Mouse (Mus musculus) megakaryocyte, adult 5-6 weeks (primary cell): ENCODE measurements around the gene Cd22. TPM values are rescaled to one million over a fixed set of nuclear protein-coding genes. Genes with fewer than 3 reads are reported as not detected.
"Not testable (repeated sequence)": the region's sequence is repeated elsewhere in the genome, so short reads cannot be mapped to it uniquely, and the experiment has no call there.

ENCODE experiments used
- ATAC-seq: 2 replicates; pipeline ENCODE4 v1.8.0; 2016; ENCODE audit warnings: mild to moderate bottlenecking, inconsistent platforms; ENCODE audit not compliant: poor library complexity, severe bottlenecking
- total RNA-seq, 2 experiments: library from RNA; stranded (forward) in 1 of 2; stranded (reverse) in 1 of 2; fragments of 153-499, 151-499 nt in 1 of 2; fragments of 221-1000, 200-1000 nt in 1 of 2; gene quantifications; 2 replicates each; pipeline versions ENCODE4 v1.2.3 to v1.2.4; 2015 to 2017

Cd22 gene
- total RNA-seq (2015) (1.9 and 2.7 TPM in 2 replicates), total RNA-seq (2017) (10.5 and 10.8 TPM in 2 replicates)

- ATAC-seq = no peak
These were observed at the start of gene Cd22 for GRCm38 (mm10) chr7:30880176-30880575. Gene Cd22 (minus strand): TSS chr7:30880342.

- ATAC-seq = not testable (repeated sequence)
These were observed 44.4 kb upstream of the Cd22 start, which contains the start of gene Hamp2 for GRCm38 (mm10) chr7:30924581-30924980. Gene Hamp2 (minus strand): TSS chr7:30924681.

- ATAC-seq = no peak
These were observed 43.9 kb upstream of the Cd22 start for GRCm38 (mm10) chr7:30924071-30924470.

DNA sequence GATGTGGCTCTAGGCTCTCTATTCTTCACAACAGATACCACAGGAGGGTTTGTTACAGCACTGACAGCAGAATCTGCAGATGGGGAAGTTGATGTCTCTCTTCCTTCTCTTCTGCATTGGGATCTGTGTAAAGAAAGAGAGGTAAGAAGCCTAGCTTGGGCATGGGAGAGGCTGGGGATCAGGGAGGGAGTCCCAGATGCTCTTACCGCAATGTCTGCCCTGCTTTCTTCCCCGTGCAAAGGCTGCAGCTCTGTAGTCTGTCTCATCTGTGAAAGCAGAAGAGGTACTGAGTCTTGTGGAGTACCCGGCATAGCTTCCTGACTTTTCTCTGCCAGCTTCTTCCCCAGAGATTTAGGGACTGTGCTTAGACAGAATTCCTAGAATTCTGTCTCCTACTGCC is 42.3 kb upstream of the Cd22 start:
- ATAC-seq = peak; percentile 51

DNA sequence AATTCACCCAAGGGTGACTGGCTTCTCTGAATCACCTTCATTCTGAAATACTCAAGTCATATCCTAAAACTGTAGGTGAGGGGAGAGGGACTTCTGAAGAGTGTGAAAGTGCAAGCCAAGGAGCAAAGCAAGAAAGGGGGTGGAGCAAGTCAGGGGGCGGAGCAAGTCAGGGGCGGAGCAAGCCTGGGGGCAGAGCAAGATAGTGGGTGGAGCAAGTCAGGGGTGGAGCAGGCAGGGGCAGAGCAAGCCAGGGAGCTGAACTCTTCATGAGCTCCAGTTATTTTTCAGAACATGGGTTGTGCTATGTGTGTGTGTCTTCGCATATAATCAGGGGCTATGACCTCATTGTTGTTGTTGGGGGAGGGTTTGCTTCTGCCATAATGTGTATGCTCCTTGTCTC is 40.1 kb upstream of the Cd22 start:
- peak; percentile 72 for ATAC-seq

GRCm38 (mm10) chr7:30917219-30917618 is 37.1 kb upstream of the Cd22 start:
- ATAC-seq = peak; percentile 73

GRCm38 (mm10) chr7:30916713-30917112 is 36.6 kb upstream of the Cd22 start:
- ATAC-seq = no peak

- no peak for ATAC-seq
These were observed 34.6 kb upstream of the Cd22 start, which contains the start of gene Mag for GRCm38 (mm10) chr7:30914732-30915131. Gene Mag (minus strand): TSS chr7:30914873.

GRCm38 (mm10) chr7:30909773-30910172 is 29.6 kb upstream of the Cd22 start:
- peak; percentile 12; the same call in 1 of the 2 replicates for ATAC-seq

DNA sequence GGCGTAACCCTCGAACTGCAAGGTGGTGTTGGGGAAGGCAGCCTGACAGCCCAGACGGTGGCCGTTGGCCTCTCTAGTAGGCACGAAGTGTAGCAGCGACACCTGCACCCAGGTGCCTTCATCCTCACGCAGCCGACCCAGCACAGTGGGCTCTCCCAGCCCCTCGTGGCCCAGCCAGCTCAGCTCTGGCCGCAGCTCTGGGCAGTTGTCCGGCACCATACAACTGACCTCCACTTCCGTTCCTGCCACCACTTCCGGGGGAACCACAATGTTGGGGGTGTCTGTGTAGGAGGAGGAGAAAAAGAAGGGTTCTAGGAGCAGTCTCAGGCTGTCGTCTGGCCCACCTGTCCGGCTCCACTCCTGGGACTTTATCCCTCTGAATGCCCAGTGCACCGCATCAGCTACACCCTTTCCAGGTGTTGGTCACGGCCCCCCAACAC is 28.9 kb upstream of the Cd22 start:
- ATAC-seq = peak; percentile 73

DNA sequence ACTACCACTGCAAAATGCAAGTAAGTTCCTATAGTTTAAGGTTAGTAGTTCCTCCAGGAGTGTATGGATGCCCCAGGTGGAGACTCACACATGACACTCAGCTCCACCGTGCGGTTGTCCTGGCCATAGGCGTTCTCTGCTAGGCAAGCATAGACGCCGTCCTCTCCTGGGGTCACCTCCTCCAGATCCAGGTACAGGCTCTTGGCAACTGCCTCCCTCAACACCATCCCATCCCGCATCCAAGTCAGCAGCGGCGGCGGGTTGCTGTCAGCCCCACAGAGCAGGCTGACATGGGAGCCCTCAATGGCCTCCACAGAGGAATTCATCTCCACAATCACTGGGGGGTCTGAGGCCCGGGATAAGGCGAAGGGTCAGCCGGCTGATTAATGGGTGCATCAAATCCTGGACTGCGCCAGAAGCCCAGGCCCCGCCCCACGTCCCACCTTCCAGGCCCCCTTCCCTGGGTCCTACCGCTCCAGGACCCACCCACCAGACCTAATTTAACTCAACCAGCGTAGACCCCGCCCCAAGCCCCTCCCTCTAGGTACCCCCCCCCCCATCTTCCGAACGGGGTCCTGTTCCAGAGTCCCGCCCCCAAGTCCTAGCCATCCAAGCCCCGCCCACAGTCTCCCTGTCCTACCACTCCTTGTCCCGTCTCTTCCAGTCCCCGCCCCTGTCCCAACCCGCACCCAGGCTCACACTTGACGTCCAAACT is 28.3 kb upstream of the Cd22 start:
- ATAC-seq = peak; percentile 67

DNA sequence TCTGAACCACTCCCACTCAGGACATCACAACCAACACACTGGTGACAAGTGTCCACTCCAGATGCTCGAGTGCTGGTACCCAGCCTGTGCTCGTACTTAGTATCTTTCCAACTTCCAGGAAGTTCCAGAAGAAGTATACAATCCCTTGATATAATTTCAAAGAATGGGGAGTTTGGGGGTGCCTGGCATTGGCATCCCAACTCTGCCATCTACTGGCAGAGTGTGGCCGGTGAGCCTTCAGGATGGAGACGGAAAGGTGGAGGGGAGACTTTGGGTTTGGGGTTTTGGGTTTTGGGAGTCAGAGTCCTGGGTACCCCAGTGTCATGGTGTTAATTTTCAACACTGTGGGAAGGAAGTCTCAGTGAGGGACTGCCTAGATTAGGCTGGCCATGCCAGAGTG is 23.9 kb upstream of the Cd22 start:
- no peak for ATAC-seq

DNA sequence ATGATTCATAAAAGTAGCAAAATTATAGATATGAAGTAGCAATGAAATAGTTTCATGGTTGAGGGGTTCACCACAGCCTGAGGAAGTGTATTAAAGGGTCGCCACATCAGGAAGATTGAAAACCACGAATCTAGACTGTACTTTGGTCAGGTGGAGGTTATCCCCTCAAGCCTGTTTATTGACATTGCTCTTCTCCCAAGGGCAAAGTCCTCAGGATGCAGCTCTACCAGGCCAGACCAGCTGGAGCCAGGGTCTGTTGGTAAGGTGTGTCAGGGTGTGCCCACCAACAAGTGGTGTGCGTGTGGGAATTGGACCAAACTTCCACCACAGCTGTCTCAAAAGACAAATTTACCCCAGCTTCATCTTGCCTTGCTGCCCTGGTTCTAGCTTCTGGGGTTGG is 15.1 kb upstream of the Cd22 start:
- no peak for ATAC-seq

DNA sequence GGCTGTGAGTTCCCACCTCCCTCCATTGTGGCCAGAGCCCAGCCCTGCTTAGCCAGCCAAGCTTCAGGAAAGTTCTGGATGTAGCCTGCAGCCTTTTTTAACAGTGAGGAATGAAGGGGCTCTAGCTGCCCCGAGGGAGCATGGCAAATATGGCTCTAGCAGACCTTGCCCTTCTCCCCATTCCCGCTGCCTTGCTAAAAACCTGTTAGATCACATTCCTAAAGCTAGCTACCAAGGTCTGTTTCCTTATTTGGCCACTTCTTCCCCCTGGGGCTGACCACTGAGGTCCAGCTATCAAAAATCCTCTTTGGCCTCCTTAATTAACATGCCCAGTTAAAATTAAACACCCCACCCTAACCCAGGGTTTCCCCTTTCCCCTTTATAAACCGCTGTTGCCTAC is 12.4 kb upstream of the Cd22 start:
- ATAC-seq = no peak

DNA sequence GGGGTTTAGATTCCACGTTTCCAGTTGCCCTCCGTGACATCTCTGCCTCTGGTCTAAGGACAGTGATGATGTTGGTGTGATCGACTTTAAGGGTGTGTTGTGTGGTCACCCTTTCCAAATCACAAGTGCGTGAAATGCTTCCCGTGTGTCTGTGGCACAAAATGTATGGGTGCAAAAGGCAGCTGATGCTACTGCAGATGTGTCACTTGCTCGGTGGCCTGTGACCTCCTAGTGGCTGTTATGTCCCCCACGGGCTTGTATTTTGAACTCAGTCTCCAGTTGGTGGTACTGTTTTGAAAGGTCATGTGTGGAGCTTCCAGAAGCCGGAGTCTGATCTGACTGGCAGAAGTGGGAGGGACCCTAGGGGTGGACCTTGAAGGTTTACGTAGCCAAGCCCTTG is 11.6 kb upstream of the Cd22 start:
- ATAC-seq = no peak

- no peak for ATAC-seq
These were observed 10.5 kb upstream of the Cd22 start for GRCm38 (mm10) chr7:30890681-30891080.

DNA sequence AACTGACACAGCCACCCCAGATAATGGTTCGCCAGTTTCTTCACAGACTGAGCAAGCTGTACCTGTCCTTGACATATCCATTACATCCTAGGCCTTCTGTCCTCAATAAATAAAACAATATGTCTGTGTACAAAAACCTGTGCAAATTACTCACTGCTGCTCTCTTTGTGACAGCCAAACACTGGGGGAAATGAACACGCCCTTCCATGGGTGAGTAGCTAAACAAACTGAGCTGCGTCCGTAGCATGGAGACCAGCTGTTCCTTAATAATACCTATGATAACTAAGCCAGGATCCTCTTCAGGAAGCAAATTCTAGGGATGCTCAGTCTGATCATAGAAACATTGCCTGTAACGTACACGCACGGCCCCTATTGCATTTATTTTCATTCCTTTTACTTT is 8.6 kb upstream of the Cd22 start:
- no peak for ATAC-seq

DNA sequence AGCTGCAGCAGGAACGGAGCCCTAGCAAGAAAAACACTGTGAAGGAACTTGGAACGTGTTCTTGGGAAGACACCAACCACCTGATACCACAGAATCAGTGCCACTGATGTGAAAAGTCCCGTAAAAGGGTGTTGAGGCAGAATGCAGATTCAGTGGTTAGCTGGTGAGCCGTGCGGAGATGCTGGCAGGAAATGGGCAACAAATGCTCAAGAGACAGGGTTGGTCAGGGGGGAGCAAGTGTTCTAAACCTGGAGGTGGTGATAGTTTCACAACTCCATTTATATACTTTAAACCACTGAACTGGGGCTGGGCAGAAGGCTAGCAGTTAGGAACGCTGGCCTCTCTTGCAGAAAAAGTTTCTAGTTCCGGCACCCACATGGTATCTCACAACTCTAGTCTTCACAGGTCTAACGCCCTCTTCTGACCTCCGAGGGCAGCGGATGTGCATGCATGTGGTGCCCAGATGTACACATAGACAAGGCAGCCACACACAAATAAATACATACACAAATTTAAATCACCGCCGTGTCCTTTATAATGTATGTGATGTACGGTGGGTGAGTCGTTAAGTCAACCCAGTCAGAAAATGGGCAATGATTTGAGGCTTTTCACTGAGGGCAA is 7.5 kb upstream of the Cd22 start:
- ATAC-seq = peak; percentile 78

GRCm38 (mm10) chr7:30886852-30887251 is 6.7 kb upstream of the Cd22 start:
- peak; percentile 38 for ATAC-seq

GRCm38 (mm10) chr7:30884047-30884446 is 3.9 kb upstream of the Cd22 start:
- no peak for ATAC-seq

GRCm38 (mm10) chr7:30881367-30881766 is 1.2 kb upstream of the Cd22 start:
- ATAC-seq = no peak

DNA sequence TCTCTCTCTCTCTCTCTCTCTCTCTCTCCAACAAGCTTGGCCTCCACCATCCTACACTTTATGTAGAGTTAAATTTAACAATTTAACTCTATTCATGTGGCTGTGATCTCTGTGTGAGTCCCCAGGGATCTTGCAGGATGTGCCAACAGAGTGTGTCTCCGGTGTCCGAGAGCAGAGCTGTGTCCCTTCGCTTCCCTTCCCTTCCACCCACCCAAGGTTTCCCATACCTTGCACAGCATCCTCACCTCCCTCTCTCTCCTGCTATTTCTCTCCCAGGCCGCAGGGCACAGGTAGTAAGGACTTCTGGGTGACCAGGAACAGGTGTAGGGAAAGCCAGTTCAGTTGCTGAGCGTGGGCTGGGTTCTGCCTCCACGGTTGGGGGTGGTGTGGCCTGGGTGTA is 1.2 kb downstream of the Cd22 start:
- ATAC-seq = no peak
